Mouse (Mus musculus): ENCODE measurements around the gene Psd4. TPM values are rescaled to one million over a fixed set of nuclear protein-coding genes. Genes with fewer than 3 reads are reported as not detected.

Gene Psd4
- total and polyA plus RNA-seq, 3 experiments, result 54.8 to 66.8 (median 55.0) TPM

DNA sequence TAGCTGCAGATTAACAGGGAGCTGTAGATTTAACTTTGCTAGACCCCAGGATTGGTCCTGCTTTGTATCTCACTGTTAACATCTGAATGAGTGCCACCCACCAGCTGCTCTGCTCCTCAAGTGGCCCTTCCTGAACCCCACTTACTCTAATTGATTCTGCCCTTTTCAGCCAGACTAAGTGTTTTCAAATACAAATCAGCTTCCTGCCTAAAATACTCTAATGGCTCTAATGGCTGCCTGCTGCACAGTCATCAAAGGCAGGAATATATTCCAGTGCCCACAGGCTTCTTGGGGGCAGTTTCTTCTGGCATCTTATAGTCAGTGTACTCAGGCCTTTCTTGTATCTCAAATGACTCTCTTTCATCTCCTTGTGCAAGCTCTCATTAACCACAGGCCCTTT, 74.5 kb downstream of the Psd4 start:
- no peak overlapping the region for H3K4me3 ChIP-seq (replicated peaks in 1 of 3; ENCODE audit: low read depth in 2 of 3, low read length in 2 of 3, poor library complexity in 1 of 3)
- H3K9me3 ChIP-seq (replicated peaks; ENCODE audit: low read length), result no peaks in the 10 kb centered on the region
- dilution Hi-C loops (cut with MboI; ENCODE audit: extremely low pct_ligation_motif_present, extremely low pct_unique_long_range_greater_than_20kb, low sequenced_read_pairs), result no loop called here
- no peak for DNase-seq (ENCODE audit: extremely low read depth)
- no peaks in the 10 kb centered on the region for H3K36me3 ChIP-seq (replicated peaks in 1 of 2; ENCODE audit: control insufficient read depth in 1 of 2, insufficient read depth in 1 of 2, low read length in 1 of 2)
- in situ Hi-C loops (cut with MboI; ENCODE audit: low pct_ligation_motif_present, low pct_unique_long_range_greater_than_20kb, low sequenced_read_pairs), result no loop called here
- H3K27me3 ChIP-seq (replicated peaks), result no peaks in the 10 kb centered on the region
- H3K27ac ChIP-seq (ENCODE audit: insufficient read depth, low read depth), result no peak overlapping the region
- no peak overlapping the region for H3K4me2 ChIP-seq (ENCODE audit: insufficient read depth, low read depth, poor library complexity, severe bottlenecking)
- TF ChIP-seq NELFE (IDR thresholded peaks at IDR 0.05; ENCODE audit: low read depth, low read length) (no peak), CHD2 (IDR thresholded peaks at IDR 0.05; ENCODE audit: low read length) (no peak), CTCF (conservative IDR thresholded peaks at IDR 0.05 in 1 of 2, IDR thresholded peaks at IDR 0.05 in 1 of 2; ENCODE audit: low read depth in 2 of 2, low read length in 2 of 2) (no peak), ZKSCAN1 (IDR thresholded peaks at IDR 0.05; ENCODE audit: borderline replicate concordance, low read depth, low read length) (no peak), MXI1 (IDR thresholded peaks at IDR 0.05; ENCODE audit: low read depth, low read length) (no peak), PAX5 (IDR thresholded peaks at IDR 0.05; ENCODE audit: low read length) (no peak)
- no peak overlapping the region for H3K9ac ChIP-seq (ENCODE audit: insufficient read depth, low read depth)
- H3K79me2 ChIP-seq (replicated peaks; ENCODE audit: control insufficient read depth, extremely low read depth, insufficient read depth, poor library complexity, severe bottlenecking), result no peaks in the 10 kb centered on the region
- H3K4me1 ChIP-seq (ENCODE audit: control insufficient read depth in 1 of 2, insufficient read depth in 2 of 2), result no peaks in the 10 kb centered on the region

DNA sequence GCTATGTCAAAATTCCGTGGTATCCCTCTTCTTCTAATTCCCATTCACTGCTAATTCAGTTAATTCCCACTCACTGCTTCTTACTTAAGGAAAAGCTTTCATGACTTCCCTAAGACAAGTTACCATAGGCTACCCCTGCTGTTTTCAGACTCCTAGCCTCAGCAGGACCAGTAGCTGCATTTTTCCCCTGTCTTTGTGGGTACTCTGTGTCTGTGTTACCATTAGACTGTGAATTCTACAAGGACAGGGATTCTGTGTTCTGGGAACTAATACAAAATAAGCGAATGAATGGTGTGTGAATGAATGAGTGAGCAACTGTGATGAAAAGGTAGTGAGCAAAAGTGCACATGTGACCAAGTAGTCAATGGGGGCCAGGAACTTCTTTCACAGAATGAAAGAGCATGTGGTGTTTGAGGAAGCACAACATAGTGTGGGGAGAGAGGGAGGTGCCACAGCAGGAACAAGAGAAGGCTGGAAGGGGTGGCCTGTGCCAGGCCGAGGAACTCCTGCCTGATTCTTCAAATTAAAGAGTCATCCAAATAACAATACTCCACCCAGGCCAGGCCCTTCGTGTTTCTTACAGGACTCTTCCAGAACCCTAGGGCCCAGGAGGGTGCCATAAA, 75.0 kb downstream of the Psd4 start:
- Histone ChIP-seq H3K4me3 (replicated peaks in 1 of 3; ENCODE audit: low read depth in 2 of 3, low read length in 2 of 3, poor library complexity in 1 of 3) (no peak overlapping the region), H3K79me2 (replicated peaks; ENCODE audit: control insufficient read depth, extremely low read depth, insufficient read depth, poor library complexity, severe bottlenecking) (no peaks in the 10 kb centered on the region), H3K9me3 (replicated peaks; ENCODE audit: low read length) (no peaks in the 10 kb centered on the region), H3K4me1 (ENCODE audit: control insufficient read depth in 1 of 2, insufficient read depth in 2 of 2) (no peaks in the 10 kb centered on the region), H3K4me2 (ENCODE audit: insufficient read depth, low read depth, poor library complexity, severe bottlenecking) (no peak overlapping the region), H3K9ac (ENCODE audit: insufficient read depth, low read depth) (no peak overlapping the region), H3K27me3 (replicated peaks) (no peaks in the 10 kb centered on the region), H3K36me3 (replicated peaks in 1 of 2; ENCODE audit: control insufficient read depth in 1 of 2, insufficient read depth in 1 of 2, low read length in 1 of 2) (no peaks in the 10 kb centered on the region), H3K27ac (ENCODE audit: insufficient read depth, low read depth) (no peak overlapping the region)
- dilution Hi-C loops (cut with MboI; ENCODE audit: extremely low pct_ligation_motif_present, extremely low pct_unique_long_range_greater_than_20kb, low sequenced_read_pairs), result no loop called here
- TF ChIP-seq BHLHE40 (IDR thresholded peaks at IDR 0.05; ENCODE audit: low read depth, low read length) (no peak), NELFE (IDR thresholded peaks at IDR 0.05; ENCODE audit: low read depth, low read length) (no peak), UBTF (IDR thresholded peaks at IDR 0.05; ENCODE audit: low read depth, low read length) (no peak), USF2 (conservative IDR thresholded peaks at IDR 0.05; ENCODE audit: low read depth, low read length) (no peak), MAFK (IDR thresholded peaks at IDR 0.05; ENCODE audit: insufficient replicate concordance, low read length) (no peak), POLR2A (IDR thresholded peaks at IDR 0.05; ENCODE audit: low read depth, low read length) (no peak), POLR2AphosphoS2 (IDR thresholded peaks at IDR 0.05; ENCODE audit: low read depth, low read length) (no peak), MEF2A (IDR thresholded peaks at IDR 0.05; ENCODE audit: borderline replicate concordance, low read depth, low read length) (no peak), EP300 (IDR thresholded peaks at IDR 0.05; ENCODE audit: low read length) (no peak), GABPA (IDR thresholded peaks at IDR 0.05; ENCODE audit: insufficient replicate concordance, low read depth, low read length) (no peak)
- in situ Hi-C loops (cut with MboI; ENCODE audit: low pct_ligation_motif_present, low pct_unique_long_range_greater_than_20kb, low sequenced_read_pairs), result no loop called here
- no peak for DNase-seq (ENCODE audit: extremely low read depth)

Data from CH12.LX (cell line).